Mouse (Mus musculus): ENCODE measurements around the gene Pfkfb4.
A peak's percentile ranks its signal among the peaks of the same experiment; 100 is the strongest.

Pfkfb4 gene

DNA sequence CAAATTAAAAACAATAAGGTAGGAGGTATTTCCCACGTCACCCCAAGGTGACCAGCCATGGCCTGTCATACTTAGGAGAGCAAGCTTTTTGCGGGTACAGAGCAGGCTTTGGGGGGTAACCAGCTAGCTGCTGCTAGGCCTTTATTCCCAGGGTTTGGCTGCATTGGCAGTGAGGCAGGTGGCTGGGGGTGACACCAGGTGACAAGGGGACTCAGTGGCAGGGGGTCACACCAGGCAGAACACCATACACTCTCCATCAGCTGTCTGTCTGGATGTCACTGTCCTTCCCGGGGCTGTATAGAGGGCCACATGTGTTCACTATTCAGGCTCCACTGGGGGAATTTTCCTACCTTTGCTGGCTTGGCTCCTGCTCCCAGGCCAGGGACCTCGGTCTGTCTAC lies 65.3 kb downstream of the Pfkfb4 start:
- no peak for DNase-seq (ENCODE audit: low read depth, low spot score)

DNA sequence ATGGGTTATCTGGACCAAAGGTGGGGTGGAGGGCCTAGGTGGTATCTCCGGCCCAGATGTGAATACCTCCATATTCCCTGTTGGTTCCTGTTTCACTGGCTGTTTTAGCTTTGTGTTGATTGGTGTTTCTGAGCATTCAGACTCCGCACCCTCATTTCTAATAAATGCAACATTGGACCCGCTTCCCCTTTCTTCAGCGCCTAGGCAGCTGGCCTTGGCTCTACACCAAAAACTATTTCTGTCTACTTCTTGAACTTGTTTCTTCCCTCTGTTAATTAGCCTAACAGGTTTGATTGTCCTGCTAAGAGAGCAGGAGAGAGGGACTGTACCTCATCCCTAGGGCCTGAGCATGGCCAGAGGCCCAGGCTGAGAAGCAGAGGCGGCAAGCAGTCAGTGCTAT lies 66.0 kb downstream of the Pfkfb4 start:
- no peak for DNase-seq (ENCODE audit: low read depth, low spot score)

DNA sequence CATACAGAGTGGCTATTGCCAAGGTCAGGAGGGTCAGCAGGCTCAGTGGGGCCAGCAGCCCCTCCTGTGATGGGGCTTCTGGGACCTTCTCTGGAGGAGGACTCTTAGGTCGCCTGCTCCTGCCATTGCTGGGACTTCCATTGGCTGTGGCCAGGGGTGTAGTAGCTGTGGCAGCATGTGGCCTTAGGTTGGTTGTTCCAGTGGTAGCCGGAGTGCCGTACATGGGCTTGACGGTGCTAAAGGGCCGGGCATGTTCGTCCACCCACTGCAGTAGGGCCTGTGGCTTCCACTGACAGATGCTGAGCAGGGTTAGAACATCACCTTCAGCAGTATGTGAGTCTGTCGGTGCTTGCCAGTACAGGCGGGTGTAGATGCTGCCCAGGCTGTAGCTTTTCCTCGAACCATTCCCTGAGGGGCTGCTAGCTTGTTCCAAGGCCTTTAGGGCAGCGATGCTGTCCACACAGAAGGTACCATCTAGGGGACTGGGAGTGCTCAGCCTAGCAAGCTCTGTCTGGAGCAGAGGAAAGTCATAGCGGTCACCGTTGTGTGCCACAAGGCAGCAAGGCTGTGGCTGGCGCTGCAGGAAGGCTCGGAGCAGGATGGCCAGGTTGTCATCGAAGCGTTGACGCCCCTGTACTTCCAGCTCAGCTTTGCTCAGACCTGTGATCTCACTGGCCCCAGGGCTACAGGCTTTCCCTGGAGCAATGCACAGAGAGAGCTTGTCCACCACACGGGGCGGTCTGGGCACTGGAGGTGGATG lies 66.6 kb downstream of the Pfkfb4 start:
- DNase-seq (ENCODE audit: low read depth, low spot score) = no peak

DNA sequence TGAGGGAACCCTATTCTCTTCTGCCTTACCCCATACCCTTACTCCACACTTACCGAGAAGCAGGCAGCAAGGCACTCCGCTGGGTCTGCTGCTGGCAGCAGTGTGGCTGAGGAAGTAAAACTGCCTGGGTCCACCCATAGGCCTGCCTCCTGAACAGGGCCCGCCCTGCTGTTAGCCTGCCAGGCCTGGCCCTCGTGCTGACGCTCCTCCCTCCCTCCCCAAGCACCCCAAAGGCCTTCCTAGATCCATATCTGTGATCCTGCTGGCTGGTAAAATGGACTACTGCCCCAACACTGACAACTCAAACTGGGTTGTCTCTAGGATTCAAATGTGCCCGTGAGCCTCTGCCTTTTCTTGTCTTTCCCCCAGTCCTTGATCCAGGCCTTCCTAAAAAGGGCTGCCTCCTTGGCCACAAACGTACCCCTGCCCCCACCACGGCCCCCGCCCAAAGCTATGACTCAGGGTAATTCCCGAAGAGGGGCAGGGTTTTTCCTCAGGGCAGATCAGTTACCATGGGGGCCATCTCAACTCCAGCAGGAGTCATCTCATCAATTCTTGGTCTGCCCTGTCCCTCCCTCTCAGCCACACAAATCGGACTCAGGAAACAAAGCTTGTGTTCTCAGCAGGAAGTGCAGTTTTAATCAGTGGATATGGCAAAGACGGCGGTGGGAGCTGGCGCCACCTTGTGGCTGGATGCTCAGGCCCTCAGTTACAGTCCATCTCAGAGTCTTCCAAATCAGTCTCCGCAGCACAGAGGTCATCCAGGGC lies 67.7 kb downstream of the Pfkfb4 start, which contains the start of gene Trex1:
Trex1 (minus strand) TSS at position 599 of the 768 bp plus-strand sequence.
- DNase-seq (ENCODE audit: low read depth, low spot score) = peak; percentile 50

DNA sequence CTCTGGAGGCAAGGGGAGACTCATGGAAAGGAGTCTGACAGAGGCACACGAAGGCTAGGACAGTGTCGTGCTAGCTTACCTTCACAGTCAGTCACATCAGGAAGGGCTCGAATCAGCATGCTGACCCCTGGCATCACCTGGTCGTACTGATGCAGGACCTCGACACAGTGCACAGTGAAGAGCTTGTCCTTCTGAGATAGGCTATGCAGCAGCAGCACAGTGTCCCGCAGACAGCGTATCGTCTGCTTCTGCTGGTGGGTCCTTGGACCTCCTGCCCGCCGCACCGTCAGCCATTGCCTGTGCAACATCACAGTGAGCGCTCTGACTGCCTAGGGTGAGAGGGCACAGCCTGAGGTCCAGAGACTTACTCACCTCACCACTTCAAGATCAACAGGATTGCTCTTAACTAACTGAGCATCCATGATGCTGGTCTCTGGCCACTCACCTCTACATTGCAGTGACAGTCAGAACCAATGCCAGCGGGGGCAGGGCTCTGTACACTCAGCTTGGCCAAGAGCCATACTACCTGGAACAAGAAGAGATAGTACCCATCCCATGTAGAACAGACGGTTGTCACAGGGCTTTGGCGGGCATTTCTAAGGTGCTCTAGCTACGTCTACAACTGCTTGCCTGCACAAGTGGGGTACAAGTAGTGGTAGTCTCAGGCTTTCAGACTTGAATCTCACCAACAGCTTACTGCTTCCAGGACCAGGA lies 68.8 kb downstream of the Pfkfb4 start:
- no peak for DNase-seq (ENCODE audit: low read depth, low spot score)

DNA sequence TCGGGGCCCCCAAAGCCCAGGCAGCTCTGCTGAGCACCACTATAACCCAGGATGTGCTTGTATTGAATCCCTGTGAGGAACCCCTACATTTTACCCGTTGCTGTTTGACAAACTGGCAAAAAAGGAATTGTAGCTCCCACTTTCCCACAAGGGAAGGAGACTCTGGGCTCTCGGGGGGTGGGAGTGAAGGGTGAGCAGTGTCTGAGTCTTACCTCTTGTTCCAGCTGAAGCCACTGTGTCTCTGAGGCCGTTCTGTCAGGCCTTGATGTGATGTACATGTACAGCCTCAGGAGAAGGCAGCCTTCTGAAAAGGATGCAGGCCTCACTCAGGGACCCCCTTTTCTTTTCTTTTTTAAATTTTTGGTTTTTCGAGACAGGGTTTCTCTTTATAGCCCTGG lies 69.3 kb downstream of the Pfkfb4 start:
- no peak for DNase-seq (ENCODE audit: low read depth, low spot score)

DNA sequence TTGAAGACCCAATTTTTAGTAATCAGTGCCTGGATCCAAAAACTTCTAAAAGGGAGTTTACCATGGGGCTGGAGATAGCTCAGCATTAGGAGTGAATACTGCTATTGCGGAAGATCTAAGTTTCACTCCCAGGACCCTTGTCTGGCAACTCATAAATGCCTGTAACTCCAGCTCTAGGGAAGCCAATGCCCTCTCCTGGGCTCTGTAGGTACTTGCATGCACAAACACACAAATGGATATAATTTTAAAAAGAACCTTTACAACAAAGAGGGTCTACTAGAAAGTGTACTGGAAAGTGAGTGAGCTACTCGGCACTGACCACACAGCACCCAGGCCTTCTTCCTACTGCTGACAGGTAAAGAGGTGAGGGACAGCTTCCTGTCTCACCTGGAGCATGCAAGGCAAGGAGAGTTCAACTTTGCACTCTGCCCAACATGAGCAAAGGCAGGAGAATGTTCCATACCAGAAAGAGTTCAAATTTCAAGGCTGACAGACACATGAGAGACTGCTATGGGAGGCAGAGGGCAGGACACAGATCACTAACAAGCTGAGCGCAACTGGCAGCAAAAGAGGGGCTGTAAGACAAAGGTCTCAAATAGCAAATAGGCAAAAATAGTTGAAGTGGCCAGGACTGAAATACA lies 76.6 kb downstream of the Pfkfb4 start:
- no peak for DNase-seq (ENCODE audit: low read depth, low spot score)

DNA sequence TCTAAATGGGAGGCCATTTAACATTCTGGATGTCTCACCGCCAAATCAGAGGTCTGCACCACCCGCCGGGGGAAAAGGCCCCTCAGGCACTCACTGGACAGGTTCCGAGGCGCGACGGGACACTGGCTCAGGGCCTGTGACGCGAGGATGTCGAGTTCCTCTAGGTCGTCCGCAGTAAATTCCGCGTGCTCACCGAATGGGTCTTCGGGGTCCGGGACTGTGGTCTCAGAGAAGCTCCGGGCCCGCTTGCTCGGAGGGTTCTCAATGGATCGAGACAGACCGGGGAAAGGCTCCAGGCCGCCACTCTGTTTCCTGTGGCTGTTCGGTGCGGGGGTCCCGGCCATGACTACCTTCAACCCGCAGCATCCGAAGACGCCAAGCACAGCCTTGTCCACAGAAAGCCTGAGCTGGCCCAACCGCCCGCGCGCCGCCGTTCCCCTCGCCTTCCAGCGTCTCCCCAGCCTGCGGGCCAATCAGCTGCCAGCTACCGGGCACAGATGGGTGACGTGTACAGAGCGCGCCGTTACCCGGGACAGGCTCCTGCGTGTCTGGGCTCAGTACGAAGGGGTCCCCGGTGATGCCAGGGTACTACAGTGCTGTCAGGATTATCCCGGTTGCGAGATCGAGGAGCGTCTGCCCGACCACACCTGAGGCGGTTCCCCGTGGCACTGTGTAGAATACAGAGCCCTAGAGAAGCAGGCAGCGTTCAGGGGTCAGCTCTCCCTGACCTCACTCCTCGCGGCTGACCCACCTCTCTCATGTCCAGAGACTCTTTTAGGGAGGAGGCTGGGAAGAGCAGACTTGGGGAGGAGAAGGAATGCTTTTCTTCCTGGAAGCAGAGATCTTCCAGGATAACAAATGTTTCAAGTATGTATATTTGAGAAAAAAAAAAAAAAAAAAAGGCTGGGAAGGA lies 82.3 kb downstream of the Pfkfb4 start, which contains the start of gene Atrip:
Atrip (minus strand) TSS at position 464 of the 913 bp plus-strand sequence.
- DNase-seq (ENCODE audit: low read depth, low spot score) = peak; percentile 85

DNA sequence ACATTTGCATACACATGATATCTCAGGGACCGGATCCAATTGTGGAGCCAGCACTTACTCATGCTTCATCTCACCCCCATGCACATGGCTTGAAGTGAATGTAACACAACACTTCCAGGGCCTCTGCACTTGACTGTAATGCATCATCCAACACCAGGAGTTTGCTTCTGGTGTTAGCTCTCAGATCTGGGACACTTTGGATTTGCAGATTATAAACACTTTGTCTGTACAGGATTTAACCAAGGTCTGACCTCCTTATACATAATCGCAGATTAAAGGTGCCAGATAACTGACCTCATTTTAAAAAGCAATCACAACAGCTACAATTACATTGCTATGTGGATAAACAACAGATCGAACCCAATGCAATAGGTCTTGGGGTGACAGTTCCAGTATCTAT lies 88.9 kb downstream of the Pfkfb4 start:
- no peak for DNase-seq (ENCODE audit: low read depth, low spot score)

DNA sequence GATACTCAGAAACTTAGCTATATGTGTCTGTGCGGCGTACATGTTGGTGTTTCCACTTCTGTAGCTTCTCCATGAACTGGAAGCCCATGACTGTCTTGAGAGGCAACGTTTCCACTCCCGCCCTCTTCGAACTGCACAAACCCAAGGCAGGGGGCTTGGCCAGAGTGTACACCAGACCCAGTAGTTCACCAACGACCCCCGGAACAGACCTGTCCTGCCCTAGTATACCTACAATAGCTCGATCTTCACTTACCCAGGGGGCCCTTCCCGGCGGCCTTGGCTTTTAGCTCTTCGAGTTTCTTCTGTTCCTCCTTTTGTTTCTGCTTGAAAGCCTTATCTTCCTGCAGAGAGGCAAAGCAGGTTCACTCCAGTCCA lies 90.2 kb downstream of the Pfkfb4 start:
- no peak for DNase-seq (ENCODE audit: low read depth, low spot score)

Data from brain, embryonic 18.5 days (tissue).